Mouse (Mus musculus) E14TG2a.4 (cell line): ENCODE data around the gene Pcsk5.

Experiments used
- CTCF ChIP-seq: conservative IDR thresholded peaks from 2 replicates; pipeline ENCODE4 v1.5.1; 2014; ENCODE audit warnings: low read length
- NANOG ChIP-seq: IDR thresholded peaks from 2 replicates; pipeline ENCODE4 v1.6.1; 2014; ENCODE audit warnings: borderline replicate concordance, low read length, mixed read lengths

DNA sequence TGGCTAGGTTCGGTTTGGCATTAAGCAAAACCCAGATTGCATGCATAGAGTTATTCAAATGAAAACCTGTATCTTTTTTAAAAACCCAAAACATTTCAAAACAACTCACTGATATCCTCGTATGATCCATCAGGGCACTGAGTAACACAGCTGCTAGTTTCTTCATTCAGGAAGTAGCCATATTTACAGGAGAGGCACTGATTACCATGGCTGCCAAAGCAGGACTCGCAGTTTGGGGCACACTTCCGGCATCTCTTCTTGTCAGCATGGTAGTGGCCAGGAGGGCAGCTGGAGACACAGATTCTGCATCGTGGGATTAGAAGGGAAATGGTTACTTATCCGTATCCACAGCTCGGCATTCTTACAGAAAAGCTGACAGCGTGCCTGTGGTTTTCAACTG is 265.1 kb downstream of the Pcsk5 start:
- no peak for TF ChIP-seq CTCF
- TF ChIP-seq NANOG, result no peak
